Mouse (Mus musculus): ENCODE measurements around the gene Prkd1. TPM values are rescaled to one million over a fixed set of nuclear protein-coding genes. Genes with fewer than 3 reads are reported as not detected.

The Prkd1 gene
- polyA plus RNA-seq, 1 experiment from 2014 or later = 3.1 TPM

DNA sequence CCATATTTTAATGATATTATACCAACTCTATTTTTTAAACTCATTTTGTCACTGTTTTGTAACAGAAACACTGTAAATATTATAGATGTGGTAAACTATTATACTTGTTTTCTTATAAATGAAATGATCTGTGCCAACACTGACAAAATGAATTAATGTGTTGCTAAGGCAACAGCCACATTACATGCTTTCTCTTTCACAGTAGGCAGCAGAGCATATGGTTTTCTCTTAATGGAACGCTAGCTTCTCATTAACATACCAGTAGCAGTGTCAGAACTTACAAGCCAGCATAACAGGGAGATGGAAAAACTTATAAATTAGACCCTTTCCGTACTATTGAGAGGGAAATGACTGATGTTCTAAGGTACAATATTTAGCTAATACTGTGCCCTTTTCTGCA is 353.3 kb downstream of the Prkd1 start:
- Histone ChIP-seq H3K36me3 (no peaks in the 10 kb centered on the region), H3K9ac (no peak overlapping the region), H3K27ac (replicated peaks) (no peak overlapping the region), H3K4me1 (replicated peaks) (0 out of 2 replicates have a peak, but pooled peaks cover 2% of the 10 kb centered on the region), H3K4me2 (no peak overlapping the region), H3K9me3 (no peaks in the 10 kb centered on the region), H3K27me3 (no peaks in the 10 kb centered on the region; the same call in 1 of the 2 replicates), H3K4me3 (no peak overlapping the region)
- ATAC-seq (ENCODE audit: low read depth) = peak; percentile 75
- 19% methylated on average over 2 of the region's 2 CpGs for WGBS

DNA sequence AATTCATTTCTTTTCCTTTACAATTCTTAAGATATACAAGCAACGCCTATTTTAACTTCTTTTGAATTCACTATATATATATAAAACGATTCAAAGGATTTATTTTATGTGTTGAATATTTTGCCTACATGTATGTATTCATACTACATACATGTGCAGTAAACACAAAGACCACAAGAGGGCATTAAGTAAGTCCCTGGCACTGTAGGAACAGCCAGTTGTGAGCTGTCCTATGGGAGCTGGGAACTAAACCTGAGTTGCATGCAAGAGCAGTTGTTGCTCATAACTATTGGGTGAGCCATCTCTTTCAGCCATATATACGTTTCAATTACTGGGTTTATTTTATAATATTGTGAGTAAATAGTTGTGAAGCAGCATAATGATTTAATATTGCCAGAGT is 356.1 kb downstream of the Prkd1 start:
- Histone ChIP-seq H3K27me3 (no peaks in the 10 kb centered on the region), H3K4me3 (no peak overlapping the region), H3K4me1 (replicated peaks) (0 out of 2 replicates have a peak, but pooled peaks cover 2% of the 10 kb centered on the region), H3K27ac (replicated peaks) (no peak overlapping the region), H3K9ac (no peak overlapping the region), H3K4me2 (no peak overlapping the region), H3K36me3 (no peaks in the 10 kb centered on the region), H3K9me3 (no peaks in the 10 kb centered on the region)
- 65% methylated on average over 3 of the region's 3 CpGs for WGBS
- ATAC-seq (ENCODE audit: low read depth) = no peak
